Mouse (Mus musculus) limb, embryonic 10.5 days (tissue): ENCODE data around the gene Stxbp1. TPM values are rescaled to one million over a fixed set of nuclear protein-coding genes. Genes with fewer than 3 reads are reported as not detected.

Experiments
- DNase-seq: peaks from one replicate; pipeline ENCODE4 v3.0.0-alpha.2; 2017; ENCODE audit warnings: low spot score
- H3K27ac ChIP-seq: fragments of 300-500 bp; sonication (generic); 2 replicates; pipeline ENCODE4 v1.5.1; 2016; ENCODE audit warnings: mild to moderate bottlenecking
- H3K27me3 ChIP-seq: fragments of 300-500 bp; sonication (generic); 2 replicates; pipeline ENCODE4 v1.6.1; 2016; ENCODE audit warnings: low read depth, mild to moderate bottlenecking; ENCODE audit not compliant: poor library complexity, severe bottlenecking
- H3K36me3 ChIP-seq: fragments of 300-500 bp; sonication (generic); 2 replicates; pipeline ENCODE4 v1.6.1; 2016; ENCODE audit warnings: mild to moderate bottlenecking, moderate library complexity
- H3K4me1 ChIP-seq: fragments of 300-500 bp; sonication (generic); 2 replicates; pipeline ENCODE4 v1.6.1; 2016
- H3K4me3 ChIP-seq: fragments of 300-500 bp; sonication (generic); 2 replicates; pipeline ENCODE4 v1.5.1; 2016; ENCODE audit warnings: mild to moderate bottlenecking, moderate library complexity
- H3K9me3 ChIP-seq: fragments of 300-500 bp; sonication (generic); replicated peaks from 2 replicates; pipeline ENCODE4 v1.6.1; 2016; ENCODE audit warnings: mild to moderate bottlenecking
- WGBS: fragments of 180-500 bp; shearing (Covaris S2); methylation state at CpG from one replicate; pipeline ENCODE4 v1.1.7; 2016; 5-methylcytosine and 5-hydroxymethylcytosine counted together
- polyA plus RNA-seq: library from polyadenylated mRNA; unstranded; fragments of >200 nt; fragmentation: Nextera tagmentation; extraction: Ambion mirVana; gene quantifications from 2 replicates; pipeline ENCODE4 v1.2.1, GENCODE M21; 2016

Gene Stxbp1
- polyA plus RNA-seq, 1 experiment from 2014 or later = 12.9 TPM

DNA sequence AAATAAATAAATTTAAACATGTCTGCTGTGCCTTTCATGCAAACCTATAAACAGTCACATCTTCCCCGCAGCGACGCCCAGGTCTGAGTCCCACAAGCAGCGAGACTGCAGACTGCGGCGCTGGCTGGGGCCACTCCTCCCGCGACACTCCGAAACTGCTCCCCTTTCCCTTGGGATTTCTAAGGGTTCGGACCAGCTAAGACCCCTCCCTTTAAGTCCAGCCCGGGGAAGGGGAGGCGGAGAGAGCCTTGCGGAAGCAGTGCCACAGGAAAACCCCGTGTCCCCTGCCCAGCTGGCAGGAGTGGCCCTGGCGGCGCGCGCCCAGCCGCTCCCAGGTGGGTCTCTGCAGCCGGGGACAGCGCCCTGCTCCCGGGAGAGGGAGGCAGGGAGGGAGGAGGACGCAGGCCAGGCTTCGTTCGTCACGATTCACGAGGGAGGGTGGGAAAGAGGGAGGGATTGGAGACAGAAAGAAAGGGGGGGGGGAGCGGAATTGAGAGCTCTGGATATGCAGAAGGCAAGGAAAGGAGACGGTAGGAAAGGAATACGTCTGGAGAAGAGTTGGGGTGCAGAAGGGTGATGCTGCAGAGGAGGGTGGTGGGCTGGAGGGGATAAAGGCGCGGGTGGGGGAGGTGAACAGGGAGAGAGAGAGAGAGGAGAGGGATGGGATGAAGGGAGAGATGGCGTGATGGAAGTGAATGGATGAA, 792 bp downstream of the Stxbp1 start:
- DNase-seq = peak; percentile 69
- Histone ChIP-seq H3K4me3 (peak overlapping the region; percentile 88), H3K4me1 (peaks cover 16% of the 10 kb centered on the region), H3K9me3 (no peaks in the 10 kb centered on the region), H3K36me3 (no peaks in the 10 kb centered on the region), H3K27me3 (peaks cover 14% of the 10 kb centered on the region), H3K27ac (peak overlapping the region; percentile 85)
- under 1% methylated on average over 33 of the region's 33 CpGs for WGBS

DNA sequence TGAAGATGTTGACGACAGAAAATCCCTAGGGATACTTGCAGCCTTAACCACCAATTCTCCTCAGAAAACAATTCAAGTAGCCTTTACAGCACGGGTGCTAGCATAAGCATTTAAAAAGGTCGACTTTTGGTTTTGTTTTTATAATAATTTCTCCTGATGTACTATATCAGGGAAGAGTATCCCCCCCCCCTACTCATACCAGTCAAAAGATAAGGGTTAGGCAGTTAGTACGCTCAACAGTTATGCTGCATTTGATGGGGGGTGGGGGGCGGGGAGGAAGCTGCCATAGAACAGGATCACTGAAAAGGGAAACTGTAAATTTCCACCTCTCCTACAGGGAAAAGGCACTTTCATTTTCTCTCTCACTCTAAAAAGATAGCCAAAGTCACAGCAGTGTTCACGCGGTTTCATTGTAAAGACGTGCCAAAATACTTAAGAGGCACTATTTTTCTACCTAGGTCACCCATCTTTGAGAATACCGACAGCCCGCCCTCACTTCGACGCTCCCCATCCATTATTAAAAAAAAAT, 1.4 kb downstream of the Stxbp1 start:
- 7% methylated on average over 12 of the region's 12 CpGs for WGBS
- Histone ChIP-seq H3K27ac (peak overlapping the region; percentile 85), H3K4me1 (peaks cover 16% of the 10 kb centered on the region), H3K36me3 (no peaks in the 10 kb centered on the region), H3K27me3 (peaks cover 8% of the 10 kb centered on the region; the same call in 1 of the 2 replicates), H3K9me3 (no peaks in the 10 kb centered on the region), H3K4me3 (peak overlapping the region; percentile 88)
- DNase-seq = no peak

DNA sequence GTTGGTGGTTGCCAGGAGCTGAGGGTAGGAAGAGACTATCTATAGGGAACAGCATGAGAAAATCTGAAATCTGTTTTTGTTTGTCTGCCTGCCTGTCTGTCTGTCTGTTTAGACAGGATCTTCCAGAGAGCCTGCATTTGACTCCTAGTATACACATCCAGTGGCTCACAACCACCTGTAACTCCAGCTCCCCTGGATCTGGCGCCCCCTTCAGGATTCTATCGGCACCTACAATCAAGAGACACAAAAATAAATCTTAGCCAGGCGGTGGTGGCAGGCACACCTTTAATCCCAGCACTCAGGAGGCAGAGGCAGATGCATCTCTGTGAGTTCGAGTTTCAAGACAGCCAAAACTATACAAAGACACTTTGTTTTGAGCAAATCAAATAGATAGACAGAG, 4.5 kb downstream of the Stxbp1 start:
- Histone ChIP-seq H3K4me3 (no peak overlapping the region), H3K36me3 (no peaks in the 10 kb centered on the region), H3K9me3 (no peaks in the 10 kb centered on the region), H3K27ac (no peak overlapping the region), H3K27me3 (peaks cover 6% of the 10 kb centered on the region; the same call in 1 of the 2 replicates), H3K4me1 (peaks cover 28% of the 10 kb centered on the region)
- 42% methylated on average over 4 of the region's 4 CpGs for WGBS
- DNase-seq = no peak

DNA sequence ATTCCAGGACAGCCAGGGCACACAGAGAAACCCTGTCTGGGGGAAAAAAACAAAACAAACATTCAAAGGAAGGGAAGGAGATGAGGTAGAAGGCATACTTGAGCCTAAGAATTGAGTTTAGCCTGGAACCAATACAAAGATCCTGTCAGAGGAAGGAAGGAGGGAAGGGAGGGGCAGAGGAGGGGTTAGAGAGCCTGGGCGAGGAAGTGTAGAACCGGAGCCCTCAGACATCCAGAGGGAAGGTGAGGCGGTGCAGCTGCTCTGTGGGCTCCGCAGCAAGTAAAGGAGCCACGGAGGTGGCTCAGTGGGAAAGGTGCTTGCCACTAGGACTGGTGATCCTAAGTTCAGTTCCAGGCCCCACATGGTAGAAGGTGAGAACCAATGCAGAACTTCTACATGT, 5.9 kb downstream of the Stxbp1 start:
- Histone ChIP-seq H3K27ac (no peak overlapping the region; the same call in 1 of the 2 replicates), H3K4me1 (peaks cover 20% of the 10 kb centered on the region), H3K9me3 (no peaks in the 10 kb centered on the region), H3K4me3 (no peak overlapping the region), H3K36me3 (no peaks in the 10 kb centered on the region), H3K27me3 (peaks cover 6% of the 10 kb centered on the region; the same call in 1 of the 2 replicates)
- DNase-seq = no peak
- 67% methylated on average over 5 of the region's 5 CpGs for WGBS

DNA sequence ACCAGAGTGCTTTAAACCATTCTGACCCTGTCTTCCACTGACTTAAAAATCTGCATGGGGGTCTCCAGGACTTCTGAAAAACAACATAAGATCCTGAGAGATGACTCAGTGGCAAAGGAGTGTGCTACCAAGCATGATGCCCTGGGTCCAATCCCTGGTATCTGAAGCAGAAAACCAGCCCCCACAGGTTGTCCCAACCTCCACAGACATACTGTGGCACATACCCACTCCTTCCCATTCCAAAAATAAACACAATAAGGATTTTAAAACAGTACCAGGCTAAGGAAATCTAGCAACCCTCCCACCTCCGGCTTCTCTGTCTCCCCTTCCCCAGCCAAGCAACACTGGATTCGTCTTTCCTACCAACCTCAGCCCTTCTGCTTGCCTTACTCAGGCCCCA, 7.8 kb downstream of the Stxbp1 start:
- Histone ChIP-seq H3K27me3 (no peaks in the 10 kb centered on the region), H3K36me3 (no peaks in the 10 kb centered on the region), H3K9me3 (no peaks in the 10 kb centered on the region), H3K27ac (no peak overlapping the region), H3K4me1 (peaks cover 16% of the 10 kb centered on the region; the same call in 1 of the 2 replicates), H3K4me3 (no peak overlapping the region)
- DNase-seq = no peak
- 74% methylated on average over 2 of the region's 2 CpGs for WGBS

DNA sequence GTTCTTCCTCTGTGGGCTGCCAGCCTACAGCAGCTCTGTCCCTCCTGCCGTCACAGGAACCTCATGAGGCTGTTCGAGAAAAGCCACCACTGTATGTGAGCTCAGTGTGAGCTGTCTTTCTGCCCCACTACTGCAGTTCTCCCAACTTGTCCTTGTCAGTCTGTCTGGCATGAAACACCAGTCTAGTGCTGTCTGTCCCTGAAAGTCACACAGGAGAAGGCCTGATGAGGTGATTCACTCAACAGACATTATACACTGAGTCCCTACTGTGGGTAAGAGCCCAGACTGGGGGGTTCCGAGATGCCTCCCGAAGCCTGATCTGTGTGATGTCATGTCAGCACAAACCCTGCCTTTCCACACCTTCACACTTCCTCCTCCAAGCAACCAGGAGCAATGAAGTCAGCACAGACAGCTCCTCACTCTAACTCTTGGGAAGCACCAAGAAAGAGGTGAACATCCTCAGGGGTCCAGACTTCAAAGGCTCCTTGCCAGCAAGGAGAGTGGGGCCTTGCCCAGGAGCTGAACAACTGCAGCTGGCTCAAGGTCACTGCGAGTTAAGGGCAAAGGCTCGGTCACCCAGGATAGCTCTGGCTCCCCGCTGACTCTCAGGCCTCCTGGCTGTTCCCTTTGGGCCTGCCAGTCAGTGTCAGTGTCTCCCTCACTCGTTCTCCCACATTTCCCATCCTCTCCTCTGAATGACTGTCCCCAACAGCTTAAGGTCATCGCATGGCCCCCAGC, 8.7 kb downstream of the Stxbp1 start:
- Histone ChIP-seq H3K4me3 (no peak overlapping the region), H3K4me1 (peaks cover 16% of the 10 kb centered on the region; the same call in 1 of the 2 replicates), H3K36me3 (no peaks in the 10 kb centered on the region), H3K9me3 (no peaks in the 10 kb centered on the region), H3K27ac (no peak overlapping the region), H3K27me3 (no peaks in the 10 kb centered on the region)
- no peak for DNase-seq
- WGBS = 59% methylated on average over 9 of the region's 9 CpGs

DNA sequence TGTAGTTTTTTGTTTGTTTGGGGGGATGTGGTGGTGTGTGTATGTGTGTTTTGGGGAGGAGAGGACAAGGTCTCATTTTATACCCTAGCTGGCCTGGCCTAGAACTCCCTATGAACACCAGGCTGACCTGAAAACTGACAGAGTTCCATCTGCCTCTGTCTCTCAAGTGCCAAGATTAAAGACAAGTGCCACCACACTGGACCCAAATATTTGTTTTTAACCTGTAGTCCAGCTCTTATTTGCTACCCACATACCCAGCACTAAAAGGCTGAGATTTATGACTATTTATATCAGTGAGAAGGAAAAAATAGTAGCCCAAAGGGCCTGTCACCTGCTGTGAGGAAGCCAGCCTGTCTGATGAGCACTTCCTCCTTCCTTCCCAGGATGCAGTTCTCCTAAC, 11.5 kb downstream of the Stxbp1 start:
- Histone ChIP-seq H3K27ac (no peak overlapping the region), H3K27me3 (no peaks in the 10 kb centered on the region), H3K36me3 (no peaks in the 10 kb centered on the region), H3K4me3 (no peak overlapping the region), H3K9me3 (no peaks in the 10 kb centered on the region), H3K4me1 (peaks cover 21% of the 10 kb centered on the region)
- no peak for DNase-seq

DNA sequence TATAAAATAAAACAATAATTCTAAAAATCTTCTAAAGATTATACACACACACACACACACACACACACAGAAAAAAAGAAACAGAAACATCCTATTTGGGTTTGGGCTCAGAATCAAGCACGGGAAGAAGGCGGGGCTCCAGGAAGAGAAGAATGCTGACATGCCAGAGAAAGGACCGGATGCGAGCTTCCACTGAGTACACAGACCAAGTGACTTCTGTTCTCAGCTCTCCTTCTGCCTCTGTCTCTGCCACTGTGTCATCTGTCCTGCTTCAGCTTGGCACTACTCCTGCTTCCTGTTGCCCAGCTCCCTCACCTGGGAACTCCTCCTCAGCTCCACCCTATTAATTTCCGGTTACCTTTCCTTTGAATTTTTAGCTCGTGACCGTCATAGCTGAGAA, 12.5 kb downstream of the Stxbp1 start:
- no peak for DNase-seq
- Histone ChIP-seq H3K4me1 (peaks cover 21% of the 10 kb centered on the region), H3K36me3 (no peaks in the 10 kb centered on the region), H3K27ac (no peak overlapping the region), H3K4me3 (no peak overlapping the region), H3K27me3 (no peaks in the 10 kb centered on the region), H3K9me3 (no peaks in the 10 kb centered on the region)
- WGBS = 71% methylated on average over 7 of the region's 7 CpGs

DNA sequence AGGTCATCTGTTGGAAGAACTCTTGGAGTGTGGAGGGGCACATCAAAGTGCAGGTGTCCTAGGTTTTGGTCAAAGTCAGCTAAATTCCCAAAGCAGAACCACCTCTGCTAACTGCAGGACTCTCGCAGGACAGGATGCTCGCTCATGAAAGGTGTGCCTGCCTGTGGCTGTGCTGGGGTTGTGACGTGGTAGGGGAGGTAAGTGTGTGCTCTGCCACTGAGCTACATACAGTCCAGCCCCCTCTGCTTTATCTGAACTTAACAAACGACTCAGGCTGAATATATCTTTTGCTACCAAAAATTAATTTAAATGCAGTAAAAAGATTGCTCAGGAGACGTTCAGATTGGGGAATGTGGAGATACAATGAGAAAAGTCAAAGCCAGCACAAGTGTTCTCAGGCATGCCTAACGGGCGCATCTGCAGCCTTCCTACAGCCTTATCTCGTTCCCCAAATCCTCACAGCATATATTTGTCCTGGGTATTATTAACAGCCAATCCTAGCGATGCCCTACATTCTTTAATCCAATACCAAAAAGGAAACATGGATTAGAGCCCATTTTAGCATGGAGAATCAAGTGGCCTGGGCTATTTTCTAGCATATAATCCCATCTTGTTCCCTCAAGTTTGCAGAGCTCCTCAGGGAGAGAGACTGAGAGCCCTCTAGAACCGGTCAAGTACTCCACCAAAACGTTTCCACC, 17.9 kb downstream of the Stxbp1 start:
- Histone ChIP-seq H3K4me3 (no peak overlapping the region), H3K36me3 (no peaks in the 10 kb centered on the region), H3K27me3 (no peaks in the 10 kb centered on the region), H3K27ac (no peak overlapping the region), H3K4me1 (peaks cover 10% of the 10 kb centered on the region), H3K9me3 (no peaks in the 10 kb centered on the region)
- DNase-seq = no peak
- WGBS = 85% methylated on average over 11 of the region's 11 CpGs

DNA sequence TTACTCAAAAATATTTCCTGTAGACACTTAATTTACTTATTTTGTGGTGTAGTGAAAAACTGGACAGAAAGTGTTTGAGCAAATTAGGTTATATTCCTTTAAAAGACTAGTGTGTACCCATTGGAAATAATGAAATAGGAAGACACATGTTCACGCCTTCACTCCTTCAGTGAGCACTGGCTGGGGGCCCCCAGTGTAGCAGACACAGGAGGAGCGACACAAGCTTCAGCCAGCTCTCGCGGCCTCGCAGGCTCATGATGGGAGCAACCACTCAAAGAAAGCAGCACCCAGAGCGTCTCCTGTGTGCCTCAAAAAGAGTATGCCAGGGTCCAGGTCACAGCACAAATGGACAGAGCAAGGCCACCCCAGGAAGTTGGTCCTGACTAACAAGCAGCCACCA, 21.2 kb downstream of the Stxbp1 start:
- no peak for DNase-seq
- H3K4me3 ChIP-seq = no peak overlapping the region
- no peak overlapping the region for H3K27ac ChIP-seq
- H3K4me1 ChIP-seq = peaks cover 22% of the 10 kb centered on the region
- WGBS = 92% methylated on average over 6 of the region's 6 CpGs
- H3K9me3 ChIP-seq = no peaks in the 10 kb centered on the region
- no peaks in the 10 kb centered on the region for H3K27me3 ChIP-seq
- H3K36me3 ChIP-seq = no peaks in the 10 kb centered on the region

DNA sequence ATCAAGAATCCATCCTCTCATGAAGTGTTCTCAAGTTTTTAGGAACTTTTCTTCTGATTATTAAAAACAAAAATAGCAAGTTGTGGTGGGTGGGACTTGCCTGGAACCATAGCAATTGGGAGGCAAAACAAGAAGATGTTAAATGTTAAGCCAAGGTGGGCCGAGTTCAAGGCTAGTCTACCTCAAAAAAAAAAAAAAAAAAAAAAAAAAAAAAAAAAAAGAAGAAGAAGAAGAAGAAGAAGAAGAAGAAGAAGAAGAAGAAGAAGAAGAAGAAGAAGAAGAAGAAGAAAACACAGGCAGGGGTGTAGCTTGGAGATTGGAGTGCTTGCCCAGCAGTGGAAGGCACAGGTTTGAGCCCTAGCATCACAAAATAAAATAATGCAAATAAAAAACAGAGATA, 22.3 kb downstream of the Stxbp1 start:
- H3K27ac ChIP-seq = no peak overlapping the region
- H3K9me3 ChIP-seq = no peaks in the 10 kb centered on the region
- H3K4me3 ChIP-seq = no peak overlapping the region
- no peaks in the 10 kb centered on the region for H3K36me3 ChIP-seq
- 74% methylated on average over 1 of the region's 1 CpGs for whole genome bisulfite sequencing
- no peak for DNase-seq
- H3K27me3 ChIP-seq = no peaks in the 10 kb centered on the region
- H3K4me1 ChIP-seq = peaks cover 22% of the 10 kb centered on the region

DNA sequence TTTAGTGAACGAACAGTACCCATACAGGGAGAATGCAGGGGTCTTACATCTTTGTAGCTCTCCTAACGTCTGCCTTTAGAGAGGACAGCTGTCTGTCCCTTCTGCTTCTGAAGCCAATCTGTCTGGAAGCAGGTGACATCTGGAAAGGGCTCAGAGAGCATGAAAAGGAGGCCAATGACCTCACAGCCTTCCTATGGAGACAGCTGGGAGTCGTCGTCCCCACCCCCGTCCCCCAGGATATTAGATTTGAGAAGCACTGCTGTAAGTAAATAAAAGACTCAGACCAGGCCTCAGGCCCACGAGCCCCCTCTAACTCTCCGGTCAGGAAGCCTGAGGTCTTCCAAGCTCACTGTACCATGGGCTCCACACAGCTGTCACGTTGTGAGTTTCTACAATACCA, 22.9 kb downstream of the Stxbp1 start:
- Histone ChIP-seq H3K4me3 (no peak overlapping the region), H3K4me1 (peaks cover 22% of the 10 kb centered on the region), H3K27ac (no peak overlapping the region), H3K36me3 (no peaks in the 10 kb centered on the region), H3K27me3 (no peaks in the 10 kb centered on the region), H3K9me3 (no peaks in the 10 kb centered on the region)
- no peak for DNase-seq
- WGBS = 59% methylated on average over 8 of the region's 8 CpGs
